Mouse (Mus musculus) testis, postnatal 10 days (tissue): ENCODE data around the gene Eif3k.
"Not testable (repeated sequence)": the region's sequence is repeated elsewhere in the genome, so short reads cannot be mapped to it uniquely, and the experiment has no call there.

ENCODE experiments used
- DNase-seq: peaks from one replicate; pipeline ENCODE4 v3.0.0; 2021; ENCODE audit warnings: low spot score

The Eif3k gene

GRCm38 (mm10) chr7:28985207-28985606 is 3.5 kb upstream of the Eif3k start:
- DNase-seq: no peak

- no peak for DNase-seq
Observed at GRCm38 (mm10) chr7:28984452-28984851, 2.8 kb upstream of the Eif3k start.

- DNase-seq: no peak
Observed at GRCm38 (mm10) chr7:28983849-28984248, 2.2 kb upstream of the Eif3k start.

- no peak for DNase-seq
Observed at GRCm38 (mm10) chr7:28983141-28983564, 1.5 kb upstream of the Eif3k start.

GRCm38 (mm10) chr7:28982274-28983013 is 780 bp upstream of the Eif3k start:
- DNase-seq: no peak

- no peak for DNase-seq
Observed at GRCm38 (mm10) chr7:28977556-28977955, 4.1 kb downstream of the Eif3k start.

GRCm38 (mm10) chr7:28973025-28973424 is 8.6 kb downstream of the Eif3k start:
- DNase-seq: no peak

GRCm38 (mm10) chr7:28972542-28972985 is 9.1 kb downstream of the Eif3k start:
- DNase-seq: peak; percentile 91

- no peak for DNase-seq
Observed at GRCm38 (mm10) chr7:28971770-28972269, 9.8 kb downstream of the Eif3k start.

- DNase-seq: no peak
Observed at GRCm38 (mm10) chr7:28971029-28971428, 10.6 kb downstream of the Eif3k start.

GRCm38 (mm10) chr7:28969672-28970394 is 11.8 kb downstream of the Eif3k start:
- DNase-seq: no peak

- no peak for DNase-seq
Observed at GRCm38 (mm10) chr7:28969271-28969670, 12.4 kb downstream of the Eif3k start.

- DNase-seq: not testable (repeated sequence)
Observed at GRCm38 (mm10) chr7:28968120-28968519, 13.5 kb downstream of the Eif3k start.

- DNase-seq: no peak
Observed at GRCm38 (mm10) chr7:28966751-28967505, 14.7 kb downstream of the Eif3k start.

- DNase-seq: no peak
Observed at GRCm38 (mm10) chr7:28966181-28966580, 15.5 kb downstream of the Eif3k start.

GRCm38 (mm10) chr7:28965346-28965840 is 16.3 kb downstream of the Eif3k start:
- DNase-seq: no peak

GRCm38 (mm10) chr7:28963399-28963923 is 18.2 kb downstream of the Eif3k start:
- no peak for DNase-seq

- DNase-seq: peak; percentile 99
Observed at GRCm38 (mm10) chr7:28961927-28962670, 19.6 kb downstream of the Eif3k start, which contains the start of gene Actn4. Actn4 (minus strand) TSS chr7:28962340.

- no peak for DNase-seq
Observed at GRCm38 (mm10) chr7:28961584-28961926, 20.1 kb downstream of the Eif3k start.

GRCm38 (mm10) chr7:28960354-28961046 is 21.2 kb downstream of the Eif3k start:
- no peak for DNase-seq
